Mouse (Mus musculus) erythroid progenitor cell, adult 5-6 weeks (primary cell): ENCODE data around the gene Fibcd1. TPM values are rescaled to one million over a fixed set of nuclear protein-coding genes. Genes with fewer than 3 reads are reported as not detected.

ENCODE experiments used
- ATAC-seq: replicated peaks from 2 replicates; pipeline ENCODE4 v1.8.0; 2016; ENCODE audit warnings: moderate number of reproducible peaks, mild to moderate bottlenecking, moderate TSS enrichment, inconsistent platforms; ENCODE audit not compliant: poor library complexity, low FRiP score, severe bottlenecking
- total RNA-seq, 2 experiments: library from RNA; stranded (forward) in 1 of 2; stranded (reverse) in 1 of 2; fragments of 150-400 nt in 1 of 2; fragments of 186-747, 209-891 nt in 1 of 2; gene quantifications; 2 replicates each; pipeline versions ENCODE4 v1.2.3 to v1.2.4; 2015 to 2017; ENCODE audit warnings: low replicate concordance in 2 of 2

Gene Fibcd1
- total RNA-seq, 2 experiments from 2014 or later: not detected

DNA sequence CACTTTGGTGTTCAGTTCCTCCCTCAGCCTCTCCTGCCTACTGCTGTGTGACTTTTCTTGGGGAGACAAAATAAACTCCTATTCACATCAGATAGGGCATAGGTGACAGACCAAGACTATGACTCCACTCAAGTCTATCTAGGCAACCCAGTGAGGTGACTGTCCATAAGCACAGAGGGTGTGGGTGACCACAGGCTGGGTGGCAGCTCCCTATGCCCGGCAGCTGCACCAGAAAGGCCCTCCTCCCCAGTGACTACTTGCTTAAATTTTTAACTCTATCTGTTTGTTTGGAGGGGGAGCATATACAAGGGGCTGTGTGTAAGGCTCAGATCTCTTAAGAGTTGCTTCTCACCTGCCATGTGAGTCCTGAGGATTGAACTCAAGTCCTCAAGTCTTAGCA, 17.1 kb upstream of the Fibcd1 start:
- no peak for ATAC-seq

- no peak for ATAC-seq
Observed at GRCm38 (mm10) chr2:31858500-31858899, 12.7 kb upstream of the Fibcd1 start.

DNA sequence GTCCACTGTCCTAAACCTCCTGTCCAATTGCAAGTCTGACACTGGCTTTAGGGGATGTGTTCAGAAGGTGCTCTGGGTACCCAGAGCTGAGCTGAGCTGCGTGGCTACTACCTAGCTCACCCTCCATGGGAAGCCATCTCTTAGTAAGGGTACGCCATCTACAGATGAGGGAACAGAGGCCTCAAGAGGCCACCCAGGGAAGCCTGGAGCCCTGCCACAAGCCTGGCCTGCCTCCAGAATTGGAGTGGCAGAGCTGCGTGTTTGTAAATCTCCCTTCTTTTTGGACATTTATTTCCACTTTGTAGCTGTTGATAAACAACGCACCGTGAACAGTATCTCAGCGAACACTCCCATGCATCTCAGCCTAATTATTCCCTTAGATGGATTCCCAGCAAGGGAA, 11.4 kb upstream of the Fibcd1 start:
- no peak for ATAC-seq

DNA sequence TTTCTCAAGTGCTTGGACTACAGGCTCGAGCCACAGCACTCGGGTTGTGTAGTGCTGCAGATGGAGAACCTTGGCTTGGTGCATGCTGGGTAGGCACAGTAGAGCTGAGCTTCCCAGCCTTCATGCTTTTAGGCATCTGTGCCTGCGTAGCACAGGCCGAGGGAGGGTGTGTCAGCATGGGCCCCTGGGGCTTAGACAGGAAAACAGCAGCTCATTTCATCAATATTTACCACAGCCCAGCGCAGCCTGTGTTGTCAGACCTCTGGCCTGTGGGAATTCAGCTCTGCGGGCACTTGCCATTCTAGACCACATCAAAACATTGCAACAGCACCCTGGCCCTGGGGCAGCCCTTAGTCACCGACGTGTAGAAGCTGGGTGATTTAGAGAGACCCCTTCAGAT, 10.2 kb upstream of the Fibcd1 start:
- no peak for ATAC-seq

DNA sequence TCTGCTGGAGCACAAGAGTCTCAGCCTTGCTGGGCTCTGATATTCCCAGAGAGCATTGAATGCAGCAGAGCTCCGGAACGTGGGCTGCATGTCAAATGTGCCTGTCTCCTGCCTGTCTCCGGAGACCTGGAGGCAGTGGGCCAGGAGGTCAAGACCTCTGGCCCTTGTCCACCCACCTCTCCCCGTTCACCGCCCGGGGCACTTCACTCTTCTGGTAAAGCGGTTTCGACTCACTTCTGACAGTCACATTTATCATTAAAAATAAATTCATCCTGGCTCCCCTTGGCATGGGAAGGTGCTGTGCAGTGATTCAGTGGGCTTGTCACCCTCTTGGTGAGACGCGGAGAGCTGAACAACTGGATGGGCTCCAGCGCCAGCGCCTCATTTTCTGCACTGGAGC, 4.3 kb upstream of the Fibcd1 start:
- no peak for ATAC-seq

- ATAC-seq: no peak
Observed at GRCm38 (mm10) chr2:31847908-31848307, 2.1 kb upstream of the Fibcd1 start.

DNA sequence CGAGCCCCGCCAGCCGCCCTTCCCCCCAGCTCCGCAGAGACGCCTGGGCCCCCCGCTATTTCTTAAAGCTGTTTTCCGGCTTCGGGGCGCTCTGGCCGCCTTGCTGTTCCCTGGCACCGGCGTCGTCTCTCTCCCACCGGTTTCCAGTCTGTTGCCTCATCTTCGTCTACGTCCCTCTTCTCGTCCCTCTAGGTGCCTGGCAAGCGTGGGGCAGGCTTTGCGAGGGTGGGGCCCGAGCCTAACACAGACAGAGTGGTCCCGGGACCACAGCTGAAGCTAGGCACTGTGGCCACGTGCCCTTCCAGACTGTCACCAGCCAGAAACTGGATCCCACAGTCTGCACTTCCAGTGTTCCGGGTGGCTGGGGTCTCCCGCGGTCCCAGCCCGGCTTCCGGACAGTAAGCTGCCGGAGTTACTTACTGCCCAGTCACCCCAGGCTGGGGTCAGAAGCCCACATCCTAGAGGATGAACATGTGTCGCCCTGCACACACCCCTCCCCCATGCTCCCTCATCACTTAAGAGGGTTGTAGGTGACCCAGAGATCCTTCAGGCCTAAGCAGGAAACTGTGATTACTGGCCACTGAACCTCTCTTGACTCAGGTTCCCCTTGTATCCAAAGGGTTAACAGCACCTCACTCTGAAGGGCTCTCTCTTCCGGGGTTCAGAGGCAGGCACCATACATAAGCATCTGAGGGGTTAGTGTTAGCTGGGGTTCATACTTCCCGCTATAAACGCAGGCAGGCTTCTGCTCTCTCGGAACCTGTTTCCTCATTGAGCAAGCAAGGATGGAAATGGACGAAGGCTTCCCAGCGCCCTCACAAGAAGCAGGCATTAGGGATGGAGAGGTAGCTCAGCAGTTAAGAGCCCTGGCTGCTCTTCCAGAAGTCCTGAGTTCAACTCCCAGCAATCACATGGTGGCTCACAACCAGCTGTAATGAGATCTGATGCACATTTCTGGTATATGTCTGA, 1.2 kb upstream of the Fibcd1 start:
- no peak for ATAC-seq

- ATAC-seq: no peak
Observed at GRCm38 (mm10) chr2:31845512-31845895, 301 bp downstream of the Fibcd1 start.

DNA sequence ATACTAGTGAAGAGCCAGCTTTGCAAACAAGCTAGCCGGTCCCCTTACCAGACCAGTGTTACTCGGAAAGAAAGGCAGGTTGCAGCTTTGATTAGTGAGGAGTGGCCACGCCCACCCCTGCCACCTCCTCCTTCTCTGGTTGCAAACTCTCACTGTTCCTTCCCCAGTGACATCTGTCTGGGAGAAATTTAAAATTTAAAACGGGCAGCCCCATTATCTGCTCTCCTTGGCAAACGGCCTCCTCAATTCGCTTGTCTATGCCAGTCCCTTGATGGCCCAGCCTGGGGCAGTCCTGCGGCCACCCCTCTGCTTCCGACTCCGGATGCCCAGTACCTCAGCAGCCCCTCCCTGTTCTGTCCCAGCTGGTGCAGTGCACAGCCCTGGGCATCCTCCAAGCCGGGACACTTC, 1.1 kb downstream of the Fibcd1 start:
- ATAC-seq: no peak

DNA sequence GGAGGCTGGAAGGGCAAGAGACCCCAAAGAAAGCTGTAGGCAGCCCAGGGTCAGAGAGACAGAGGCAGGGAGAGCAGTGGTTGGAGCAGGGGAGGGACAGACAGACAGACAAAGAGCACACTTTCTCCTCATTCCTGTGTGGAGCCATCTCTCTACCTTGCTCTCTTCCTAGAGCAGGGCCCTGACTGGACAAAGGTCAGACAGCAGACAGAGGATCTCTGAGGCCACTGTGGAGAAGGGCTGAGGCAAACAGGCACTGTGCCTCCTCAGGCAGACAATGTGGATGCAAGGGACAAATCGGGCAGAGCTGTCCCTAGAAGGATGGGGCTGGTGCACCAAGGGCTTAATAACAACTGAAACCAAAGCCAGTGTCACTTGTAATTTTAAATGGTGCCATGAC, 6.9 kb downstream of the Fibcd1 start:
- no peak for ATAC-seq

- no peak for ATAC-seq
Observed at GRCm38 (mm10) chr2:31836985-31837384, 8.8 kb downstream of the Fibcd1 start.

- ATAC-seq: no peak
Observed at GRCm38 (mm10) chr2:31836091-31836490, 9.7 kb downstream of the Fibcd1 start.

DNA sequence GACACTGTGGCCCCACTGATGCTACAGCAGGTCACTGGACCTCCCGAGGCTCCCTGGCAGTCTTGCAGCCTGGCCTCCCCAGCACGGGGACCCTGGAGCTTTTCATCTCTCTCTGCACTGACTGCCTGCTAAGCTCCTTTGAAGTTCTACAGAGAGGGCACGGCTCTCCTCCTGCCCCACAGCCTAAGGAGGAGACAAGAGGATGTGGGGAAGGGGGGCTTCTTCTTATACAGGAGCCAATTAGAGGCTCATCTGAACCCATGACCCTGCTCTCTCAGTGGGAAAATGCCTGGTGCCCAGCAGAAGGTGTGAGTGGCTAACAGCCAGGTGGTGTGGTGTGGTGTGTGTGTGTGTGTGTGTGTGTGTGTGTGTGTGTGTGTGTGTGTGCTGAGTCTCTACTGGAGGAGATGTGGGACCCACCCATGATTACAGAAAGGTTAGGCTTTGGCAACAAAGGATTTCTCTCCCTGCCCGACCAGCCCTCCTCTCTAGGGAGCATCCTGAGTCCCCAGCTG, 17.4 kb downstream of the Fibcd1 start:
- ATAC-seq: no peak

- ATAC-seq: no peak
Observed at GRCm38 (mm10) chr2:31827877-31828276, 17.9 kb downstream of the Fibcd1 start.

GRCm38 (mm10) chr2:31826094-31827085, 19.4 kb downstream of the Fibcd1 start:
- ATAC-seq: no peak

- ATAC-seq: no peak
Observed at GRCm38 (mm10) chr2:31825469-31825911, 20.3 kb downstream of the Fibcd1 start.

DNA sequence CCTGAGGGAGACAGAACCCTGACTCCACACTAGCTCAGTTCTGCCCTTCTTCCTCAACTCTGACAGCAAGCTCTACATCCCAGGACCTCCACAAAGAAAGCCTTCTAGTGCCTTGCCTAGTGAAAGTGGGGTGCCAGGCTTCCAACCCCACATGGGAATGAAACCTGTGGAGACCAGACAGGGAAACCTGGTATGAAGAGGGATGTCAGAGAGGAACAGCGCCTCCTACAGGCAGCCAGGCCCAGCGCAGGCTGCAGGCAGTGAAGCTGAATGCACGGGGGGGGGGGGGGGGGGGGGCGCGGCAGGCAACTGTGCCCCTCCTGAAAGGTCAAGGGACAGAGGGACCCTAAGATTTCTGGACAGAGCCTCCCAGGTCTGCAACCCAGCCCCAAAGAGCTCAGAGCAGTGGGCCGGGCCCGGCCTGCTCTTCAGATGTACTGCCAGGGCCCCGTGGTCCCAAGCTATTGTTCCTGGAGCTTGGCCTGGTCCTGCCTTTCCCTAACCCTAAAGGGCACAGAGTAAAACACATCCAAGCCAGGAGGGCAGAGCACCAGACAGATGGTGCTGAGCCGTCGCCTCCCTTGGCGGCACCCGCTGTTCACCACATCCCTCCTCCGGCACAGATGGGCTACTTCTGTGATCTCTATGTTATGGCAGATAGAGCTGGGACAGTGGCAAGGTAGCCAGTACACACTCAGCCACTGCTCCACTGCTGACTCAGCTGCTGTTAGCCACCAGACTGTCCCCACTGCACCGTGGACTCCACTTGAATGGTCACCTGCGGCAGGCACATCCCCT, 21.7 kb downstream of the Fibcd1 start:
- no peak for ATAC-seq

DNA sequence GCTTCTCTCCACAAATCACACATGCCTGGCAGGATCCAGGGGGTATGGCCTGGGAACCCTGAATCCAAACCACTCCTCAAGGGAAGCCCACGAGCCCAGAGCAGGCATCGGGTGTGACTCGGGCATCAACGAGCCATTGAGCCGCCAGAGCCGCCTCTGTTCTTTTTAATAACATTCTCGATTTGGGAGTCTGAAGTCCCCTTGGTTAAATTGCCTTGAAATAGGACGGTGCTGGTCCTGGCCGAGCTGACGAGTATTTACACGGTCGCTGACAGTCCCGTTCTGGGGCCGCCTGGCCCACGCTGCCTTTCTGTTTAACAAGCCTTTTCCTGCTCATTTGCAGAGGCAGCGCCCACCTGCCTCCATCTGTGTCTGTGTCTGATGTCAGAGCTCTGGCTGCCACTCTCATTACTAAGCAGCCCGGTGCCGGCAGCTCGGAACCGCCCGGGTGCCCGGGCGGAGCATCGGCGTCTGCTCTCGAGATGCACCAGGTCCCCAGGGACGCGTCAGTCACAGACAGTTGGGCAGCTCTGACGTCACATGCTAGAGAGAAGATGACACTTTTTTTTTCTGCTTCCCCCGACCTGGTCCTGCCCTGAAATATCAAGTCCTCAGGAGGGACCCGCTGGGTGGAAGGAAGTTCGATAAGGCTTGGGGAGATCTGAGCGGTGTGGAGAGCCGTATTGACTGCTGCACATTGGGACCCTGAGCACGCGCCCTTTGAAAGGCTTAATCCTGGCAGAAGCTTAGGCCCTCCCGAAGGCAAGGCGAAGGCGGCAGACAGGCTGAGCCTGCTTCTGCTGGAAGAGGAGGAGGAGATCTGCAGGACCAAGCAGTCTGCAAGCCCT, 23.1 kb downstream of the Fibcd1 start:
- ATAC-seq: no peak

DNA sequence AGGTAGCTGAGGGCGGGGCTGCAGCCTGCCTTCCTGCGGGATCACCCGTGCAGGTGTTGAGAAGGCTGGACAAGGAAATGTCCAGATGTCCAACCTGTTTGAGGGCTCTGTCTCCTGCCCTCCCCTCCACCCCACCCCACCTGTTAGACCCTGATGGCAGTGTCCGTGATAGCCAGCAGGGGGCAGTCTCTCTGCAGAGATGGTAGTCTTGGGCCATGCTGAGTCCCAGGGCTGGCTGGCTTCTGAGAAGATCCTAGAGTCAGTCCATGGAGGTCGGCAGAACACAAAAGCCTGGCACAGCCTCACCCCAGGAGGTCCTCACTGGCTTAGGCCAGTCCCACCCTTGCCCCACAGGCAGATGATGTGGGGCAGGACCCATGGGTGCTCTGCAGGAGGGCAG, 30.4 kb downstream of the Fibcd1 start:
- no peak for ATAC-seq
